Mouse (Mus musculus) stomach, embryonic 16.5 days (tissue): ENCODE results near the gene Sorbs2. TPM values are rescaled to one million over a fixed set of nuclear protein-coding genes. Genes with fewer than 3 reads are reported as not detected.

ENCODE experiments used
- ATAC-seq: fragments of 200-750 bp; cut with Nextera tagmentation; 2 replicates; pipeline ENCODE4 v1.8.0; 2017; ENCODE audit warnings: moderate number of reproducible peaks, moderate TSS enrichment; ENCODE audit not compliant: insufficient read depth, low FRiP score
- H3K27ac ChIP-seq: fragments of 300-500 bp; sonication (generic); 2 replicates; pipeline ENCODE4 v1.5.1; 2014; ENCODE audit warnings: low read length
- H3K27me3 ChIP-seq: fragments of 300-500 bp; sonication (generic); 2 replicates; pipeline ENCODE4 v1.6.1; 2014; ENCODE audit warnings: low read length, control low read depth, mixed read lengths; ENCODE audit not compliant: control insufficient read depth, insufficient read depth
- H3K36me3 ChIP-seq: fragments of 300-500 bp; sonication (generic); 2 replicates; pipeline ENCODE4 v1.6.1; 2014; ENCODE audit warnings: low read length; ENCODE audit not compliant: control insufficient read depth, insufficient read depth
- H3K4me1 ChIP-seq: fragments of 300-500 bp; sonication (generic); 2 replicates; pipeline ENCODE4 v1.6.1; 2014; ENCODE audit warnings: low read length, control low read depth, mixed read lengths; ENCODE audit not compliant: control insufficient read depth, insufficient read depth
- H3K4me2 ChIP-seq: fragments of 300-500 bp; sonication (generic); 2 replicates; pipeline ENCODE4 v1.6.1; 2014; ENCODE audit warnings: low read depth, low read length, mixed read lengths
- H3K4me3 ChIP-seq: fragments of 300-500 bp; sonication (generic); replicated peaks from 2 replicates; pipeline ENCODE4 v1.5.1; 2014; ENCODE audit warnings: mild to moderate bottlenecking, low read length
- H3K9ac ChIP-seq: fragments of 300-500 bp; sonication (generic); 2 replicates; pipeline ENCODE4 v1.6.1; 2014; ENCODE audit warnings: low read length
- H3K9me3 ChIP-seq: fragments of 300-500 bp; sonication (generic); replicated peaks from 2 replicates; pipeline ENCODE4 v1.6.1; 2016; ENCODE audit warnings: low read length, control low read depth; ENCODE audit not compliant: control insufficient read depth
- WGBS: fragments of 180-500 bp; shearing (Covaris S2); extraction: QIAGEN DNeasy Blood & Tissue Kit; methylation state at CpG from one replicate; pipeline ENCODE4 v1.1.7; 2014; 5-methylcytosine and 5-hydroxymethylcytosine counted together
- polyA plus RNA-seq: library from polyadenylated mRNA; unstranded; fragments of >200 nt; fragmentation: Nextera tagmentation; extraction: Ambion mirVana; gene quantifications from 2 replicates; pipeline ENCODE4 v1.2.1, GENCODE M21; 2015

Sorbs2 gene
- polyA plus RNA-seq, 1 experiment from 2014 or later = 28.3 TPM

DNA sequence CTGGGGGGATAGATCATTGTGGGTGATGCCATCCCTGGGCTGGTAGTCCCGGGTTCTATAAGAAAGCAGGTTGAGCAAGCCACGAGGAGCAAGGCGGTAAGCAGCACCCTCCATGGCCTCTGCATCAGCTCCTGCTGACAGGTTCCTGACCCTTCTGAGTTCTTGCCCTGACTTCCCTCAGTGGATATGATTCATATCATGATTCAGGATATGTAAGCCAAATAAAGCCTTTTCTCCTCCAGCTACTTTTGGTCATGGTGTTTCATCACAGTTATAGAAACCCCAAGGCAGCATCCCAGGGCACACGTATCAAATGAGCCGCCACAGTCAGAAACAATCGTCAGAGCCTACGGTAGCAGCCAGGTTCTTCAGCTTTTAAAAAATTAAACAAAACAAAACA, 141.5 kb downstream of the Sorbs2 start:
- H3K9me3 ChIP-seq = no peaks in the 10 kb centered on the region
- no peak overlapping the region for H3K27ac ChIP-seq
- H3K4me2 ChIP-seq = no peak overlapping the region
- H3K4me1 ChIP-seq = no peaks in the 10 kb centered on the region
- H3K36me3 ChIP-seq = no peaks in the 10 kb centered on the region
- no peaks in the 10 kb centered on the region for H3K27me3 ChIP-seq
- no peak for ATAC-seq
- no peak overlapping the region for H3K9ac ChIP-seq
- 81% methylated on average over 7 of the region's 7 CpGs for WGBS
- H3K4me3 ChIP-seq = no peak overlapping the region

DNA sequence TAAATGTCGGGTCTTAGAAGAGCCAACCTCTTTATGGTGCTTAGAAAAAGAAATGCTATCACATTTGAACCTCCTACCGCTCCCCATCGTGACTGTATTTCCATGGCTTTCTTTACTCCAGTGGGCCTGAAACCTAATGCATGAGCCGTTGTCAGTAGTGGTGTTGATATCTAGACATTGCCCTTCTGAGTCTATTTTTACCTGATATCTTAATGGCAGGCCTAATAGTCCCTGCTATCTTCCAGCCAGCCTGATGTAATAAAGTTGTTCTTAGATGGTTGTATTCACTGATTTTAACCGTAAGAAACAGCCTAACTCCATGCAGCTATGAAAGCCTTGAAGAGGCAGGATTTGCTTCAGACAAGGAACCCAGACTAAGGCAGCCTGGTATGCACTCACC, 142.4 kb downstream of the Sorbs2 start:
- no peaks in the 10 kb centered on the region for H3K4me1 ChIP-seq
- no peak overlapping the region for H3K4me2 ChIP-seq
- no peak overlapping the region for H3K9ac ChIP-seq
- no peak overlapping the region for H3K4me3 ChIP-seq
- H3K36me3 ChIP-seq = no peaks in the 10 kb centered on the region
- H3K27ac ChIP-seq = no peak overlapping the region
- no peaks in the 10 kb centered on the region for H3K9me3 ChIP-seq
- no peaks in the 10 kb centered on the region for H3K27me3 ChIP-seq
- 74% methylated on average over 5 of the region's 5 CpGs for WGBS
- ATAC-seq = no peak

DNA sequence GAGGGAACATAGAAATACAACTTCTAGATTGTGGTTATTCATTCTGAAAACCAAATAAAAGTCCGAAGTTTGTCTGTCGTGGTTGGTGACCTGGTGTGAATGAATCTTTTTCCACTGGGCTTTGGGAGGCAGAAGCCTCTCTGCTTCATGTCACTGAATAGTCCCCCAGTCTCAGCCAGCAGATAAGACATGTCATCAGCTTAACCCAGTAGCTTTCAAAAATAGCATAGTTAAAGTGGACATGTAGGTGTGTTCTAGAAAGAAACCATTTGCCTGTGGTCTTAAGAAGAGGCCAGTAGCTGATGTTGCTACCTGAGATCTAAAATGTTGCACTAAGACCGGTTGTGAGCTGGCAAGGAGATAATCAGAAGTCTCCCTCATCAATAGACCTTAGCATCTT, 150.4 kb downstream of the Sorbs2 start:
- Histone ChIP-seq H3K4me2 (peak overlapping the region; percentile 46; the same call in 1 of the 2 replicates), H3K4me1 (peaks cover 12% of the 10 kb centered on the region), H3K27me3 (no peaks in the 10 kb centered on the region), H3K4me3 (no peak overlapping the region), H3K9ac (no peak overlapping the region), H3K36me3 (no peaks in the 10 kb centered on the region), H3K9me3 (no peaks in the 10 kb centered on the region), H3K27ac (no peak overlapping the region; the same call in none of the 2 replicates)
- WGBS = 67% methylated on average over 3 of the region's 3 CpGs
- ATAC-seq = no peak

DNA sequence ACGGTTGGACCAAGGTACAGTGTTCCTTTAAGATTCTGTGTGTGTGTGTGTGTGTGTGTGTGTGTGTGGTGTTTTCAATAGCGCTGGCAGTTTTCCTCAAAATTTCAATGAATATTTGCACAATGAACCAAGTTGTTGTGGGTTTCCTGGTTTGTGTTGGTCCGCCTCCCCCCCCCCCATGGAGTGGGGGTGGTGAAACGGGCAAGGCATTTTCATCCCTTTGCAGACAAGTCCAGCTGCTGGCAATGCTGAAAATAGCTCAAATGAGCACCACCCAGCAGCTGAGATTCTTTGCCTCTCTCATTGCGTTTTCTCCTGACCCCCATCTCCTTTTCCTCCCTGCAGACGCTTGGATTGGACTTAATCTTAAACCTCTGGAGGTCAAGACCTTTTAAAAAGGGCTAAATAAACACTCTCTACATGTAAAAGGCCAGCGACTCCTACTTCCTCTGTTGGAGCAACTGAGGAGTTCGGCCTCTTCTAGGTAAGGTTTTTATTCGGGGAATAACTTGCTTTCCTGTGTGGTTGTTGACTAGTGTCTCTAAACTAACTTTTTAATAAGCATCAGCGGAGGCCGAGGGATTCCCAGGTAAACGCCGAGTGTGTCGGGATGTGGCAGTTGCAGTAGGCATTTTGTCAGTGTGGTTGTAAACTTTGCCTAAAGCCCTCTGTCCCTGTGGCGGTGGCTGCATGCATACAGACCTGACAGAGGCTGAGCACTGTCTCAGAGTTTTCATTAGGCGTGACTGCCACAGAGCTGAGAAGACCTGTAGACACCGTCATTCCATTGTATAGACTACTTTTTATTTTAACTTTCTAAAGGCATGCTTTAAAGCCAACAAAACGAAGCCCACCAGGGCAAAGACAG, 151.1 kb downstream of the Sorbs2 start:
- Histone ChIP-seq H3K9me3 (no peaks in the 10 kb centered on the region), H3K36me3 (no peaks in the 10 kb centered on the region), H3K4me1 (peaks cover 12% of the 10 kb centered on the region), H3K9ac (peak overlapping the region; percentile 60), H3K4me3 (peak overlapping the region; percentile 37), H3K4me2 (peak overlapping the region; percentile 46), H3K27me3 (no peaks in the 10 kb centered on the region), H3K27ac (peak overlapping the region; percentile 77)
- 21% methylated on average over 18 of the region's 18 CpGs for WGBS
- peak; percentile 42; the same call in 1 of the 2 replicates for ATAC-seq

DNA sequence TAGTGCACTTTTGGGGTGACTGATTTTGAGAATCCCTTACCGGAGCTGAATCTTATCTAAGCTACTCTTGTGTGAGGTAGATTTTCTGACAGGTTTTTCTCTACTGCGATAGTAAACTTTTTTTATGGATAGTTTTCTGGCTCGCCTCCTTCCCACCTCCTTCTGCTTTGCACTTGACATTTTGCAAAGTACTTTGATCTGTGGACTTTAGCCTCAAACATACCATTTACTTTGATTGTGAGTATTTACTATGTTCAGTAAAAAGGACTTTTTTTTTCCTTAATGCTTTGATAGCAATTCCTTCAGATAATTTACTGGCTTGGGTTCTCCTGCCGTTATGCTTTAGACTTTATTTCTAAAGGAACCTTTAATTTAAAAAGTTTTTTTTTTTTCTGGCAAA, 151.9 kb downstream of the Sorbs2 start:
- peaks cover 12% of the 10 kb centered on the region for H3K4me1 ChIP-seq
- H3K27ac ChIP-seq = peak overlapping the region; percentile 77
- no peak for ATAC-seq
- H3K36me3 ChIP-seq = no peaks in the 10 kb centered on the region
- no peaks in the 10 kb centered on the region for H3K27me3 ChIP-seq
- 39% methylated on average over 4 of the region's 4 CpGs for WGBS
- H3K9me3 ChIP-seq = no peaks in the 10 kb centered on the region
- H3K9ac ChIP-seq = no peak overlapping the region; the same call in 1 of the 2 replicates
- H3K4me3 ChIP-seq = peak overlapping the region; percentile 37
- peak overlapping the region; percentile 46 for H3K4me2 ChIP-seq

DNA sequence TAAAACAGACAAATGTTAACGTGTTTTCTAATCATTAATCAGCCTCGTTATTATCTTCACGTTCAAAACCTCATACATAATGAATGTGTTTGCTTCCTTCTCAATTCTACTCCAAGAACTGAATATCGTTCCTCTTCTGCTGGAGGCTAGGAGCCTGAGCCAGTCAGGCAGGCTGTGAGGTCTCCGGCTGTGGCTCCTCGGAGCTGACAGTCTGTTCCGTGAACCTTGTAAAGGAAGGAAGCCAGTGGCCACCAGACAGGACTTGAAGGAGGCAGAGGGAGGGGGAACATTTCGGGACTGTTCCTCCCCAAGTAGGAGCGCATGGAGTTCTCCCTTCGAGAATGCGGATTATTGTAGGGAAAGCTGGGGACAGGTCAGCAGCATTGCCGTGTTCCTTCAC, 153.0 kb downstream of the Sorbs2 start:
- Histone ChIP-seq H3K9ac (no peak overlapping the region), H3K4me1 (peaks cover 12% of the 10 kb centered on the region), H3K27ac (peak overlapping the region; percentile 49; the same call in 1 of the 2 replicates), H3K4me2 (peak overlapping the region; percentile 30), H3K9me3 (no peaks in the 10 kb centered on the region), H3K36me3 (no peaks in the 10 kb centered on the region), H3K27me3 (no peaks in the 10 kb centered on the region), H3K4me3 (0 out of 2 replicates have a peak overlapping the region, but pooled peaks have one; percentile 8)
- 44% methylated on average over 12 of the region's 12 CpGs for WGBS
- no peak for ATAC-seq

DNA sequence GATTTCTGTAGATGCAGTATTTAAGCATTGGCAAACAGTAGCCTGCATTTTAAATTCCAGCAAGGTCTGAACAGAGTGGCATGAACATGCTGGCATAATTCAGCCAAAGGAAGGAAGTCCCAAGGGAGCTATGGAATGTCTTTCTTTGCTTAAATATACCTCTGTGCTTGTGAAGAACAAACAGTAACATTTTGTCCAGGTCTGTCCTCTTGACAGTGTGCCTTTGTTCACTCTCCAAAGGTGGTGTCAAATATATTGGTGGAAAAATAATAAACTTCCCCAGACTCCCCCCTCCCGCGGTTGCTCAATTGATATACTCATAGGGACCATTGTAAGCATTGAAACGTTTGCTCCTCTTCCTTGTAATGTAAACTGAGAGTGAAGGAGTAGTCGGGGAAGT, 154.0 kb downstream of the Sorbs2 start:
- H3K27ac ChIP-seq = no peak overlapping the region; the same call in 1 of the 2 replicates
- peaks cover 12% of the 10 kb centered on the region for H3K4me1 ChIP-seq
- H3K4me2 ChIP-seq = no peak overlapping the region
- H3K27me3 ChIP-seq = no peaks in the 10 kb centered on the region
- ATAC-seq = no peak
- no peaks in the 10 kb centered on the region for H3K9me3 ChIP-seq
- no peak overlapping the region for H3K4me3 ChIP-seq
- no peak overlapping the region for H3K9ac ChIP-seq
- H3K36me3 ChIP-seq = no peaks in the 10 kb centered on the region
- 25% methylated on average over 4 of the region's 4 CpGs for WGBS

DNA sequence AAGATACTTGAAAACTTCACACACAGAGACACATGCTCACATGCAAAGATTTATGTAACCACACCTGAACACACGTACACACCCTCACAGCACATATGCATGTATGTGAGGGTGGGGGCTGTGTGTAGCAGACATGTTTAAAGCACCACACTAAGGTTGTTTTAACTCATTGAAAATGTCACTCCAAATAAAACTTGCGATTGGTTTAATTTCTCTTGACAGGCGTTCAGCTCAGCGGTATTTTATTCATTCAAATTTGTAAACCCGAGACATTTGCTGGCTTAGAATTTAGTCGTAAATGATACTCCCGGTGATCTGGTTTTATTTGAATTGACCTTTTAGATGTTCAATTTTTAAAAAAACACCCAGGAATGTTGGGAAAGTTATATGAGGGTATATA, 158.6 kb downstream of the Sorbs2 start:
- no peaks in the 10 kb centered on the region for H3K27me3 ChIP-seq
- no peaks in the 10 kb centered on the region; the same call in 1 of the 2 replicates for H3K4me1 ChIP-seq
- ATAC-seq = no peak
- 92% methylated on average over 7 of the region's 7 CpGs for WGBS
- no peak overlapping the region for H3K4me3 ChIP-seq
- H3K4me2 ChIP-seq = no peak overlapping the region
- no peaks in the 10 kb centered on the region for H3K9me3 ChIP-seq
- no peaks in the 10 kb centered on the region for H3K36me3 ChIP-seq
- no peak overlapping the region for H3K9ac ChIP-seq
- H3K27ac ChIP-seq = no peak overlapping the region

DNA sequence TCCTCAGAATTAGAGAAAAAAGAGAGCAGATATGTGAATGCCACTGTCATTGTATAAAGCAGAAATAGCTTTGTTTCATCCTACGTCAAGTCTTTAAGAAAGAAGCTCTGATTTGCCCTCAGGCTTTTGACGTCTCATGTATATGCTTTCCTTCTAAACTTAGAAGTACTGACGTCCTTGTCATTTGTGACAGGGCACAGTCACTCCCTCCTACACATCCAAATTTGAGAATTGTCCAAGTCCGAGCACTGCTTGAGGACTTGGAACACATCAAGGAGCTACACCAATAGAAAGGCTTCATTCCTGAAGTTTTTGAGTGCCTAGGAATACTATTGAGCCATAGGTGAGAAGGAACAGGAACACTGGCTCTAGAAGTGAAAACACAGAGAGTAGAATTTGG, 165.6 kb downstream of the Sorbs2 start:
- no peaks in the 10 kb centered on the region for H3K4me1 ChIP-seq
- H3K9me3 ChIP-seq = no peaks in the 10 kb centered on the region
- H3K27me3 ChIP-seq = no peaks in the 10 kb centered on the region
- WGBS = 84% methylated on average over 4 of the region's 4 CpGs
- H3K4me2 ChIP-seq = no peak overlapping the region
- no peak for ATAC-seq
- no peak overlapping the region for H3K4me3 ChIP-seq
- no peak overlapping the region for H3K9ac ChIP-seq
- H3K36me3 ChIP-seq = no peaks in the 10 kb centered on the region
- H3K27ac ChIP-seq = no peak overlapping the region
